Mouse (Mus musculus) layer of hippocampus, adult 11-12 months (tissue): ENCODE results near the gene Astn2.

Source experiments
- DNase-seq: peaks from one replicate; pipeline ENCODE4 v3.0.0; 2022; ENCODE audit warnings: low spot score

Astn2 gene

DNA sequence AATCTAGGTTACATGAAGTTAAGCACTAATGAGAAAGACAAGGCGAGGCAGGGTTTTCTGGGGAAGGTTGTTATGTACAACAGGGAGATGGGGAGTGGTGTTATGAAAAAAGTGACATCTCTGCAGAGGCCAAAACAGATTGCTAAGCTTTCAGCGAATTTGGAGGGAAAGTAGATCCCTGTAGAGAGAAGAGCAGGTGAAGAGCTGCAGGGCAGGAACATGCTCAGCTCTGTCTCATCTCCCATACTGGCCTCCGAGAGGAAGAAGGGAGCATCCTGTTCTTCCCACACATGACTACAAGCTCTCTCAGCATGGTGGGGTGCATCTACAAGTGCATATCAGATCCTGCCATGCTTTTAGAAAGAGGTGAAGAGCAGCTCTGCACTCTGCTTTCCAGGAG lies 245.7 kb downstream of the Astn2 start:
- DNase-seq, result no peak

DNA sequence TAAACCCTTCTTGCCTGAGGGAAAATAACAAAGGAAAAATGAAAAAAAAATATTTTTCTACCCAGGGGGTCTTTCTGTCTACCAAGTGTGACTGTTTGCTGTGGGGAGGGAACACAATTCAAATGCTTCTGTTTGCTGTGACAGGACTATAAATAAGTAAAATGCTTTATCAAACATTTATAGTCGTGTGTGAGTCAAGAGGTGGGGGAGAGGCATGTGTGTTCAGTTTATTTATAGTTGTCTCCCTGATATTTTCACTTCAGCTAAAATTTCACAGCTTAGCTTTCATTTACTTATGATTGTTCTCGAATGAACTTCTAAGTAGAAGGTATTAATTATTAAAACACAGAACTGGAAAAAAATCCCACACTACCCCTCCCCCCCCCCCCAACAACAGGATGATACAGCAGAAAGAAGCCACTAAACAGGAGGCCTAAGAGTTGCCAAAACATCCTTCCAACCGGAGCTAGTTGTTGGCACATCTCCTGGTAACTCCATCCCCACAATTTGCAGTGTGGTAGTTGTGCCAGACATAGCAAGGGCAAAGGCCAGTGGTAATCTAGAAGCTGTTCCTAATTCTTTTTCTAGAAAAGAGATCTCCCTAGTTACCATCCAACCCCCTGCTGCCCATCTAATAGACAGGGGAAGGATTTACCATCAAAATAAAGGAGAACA lies 246.8 kb downstream of the Astn2 start:
- DNase-seq, result no peak

DNA sequence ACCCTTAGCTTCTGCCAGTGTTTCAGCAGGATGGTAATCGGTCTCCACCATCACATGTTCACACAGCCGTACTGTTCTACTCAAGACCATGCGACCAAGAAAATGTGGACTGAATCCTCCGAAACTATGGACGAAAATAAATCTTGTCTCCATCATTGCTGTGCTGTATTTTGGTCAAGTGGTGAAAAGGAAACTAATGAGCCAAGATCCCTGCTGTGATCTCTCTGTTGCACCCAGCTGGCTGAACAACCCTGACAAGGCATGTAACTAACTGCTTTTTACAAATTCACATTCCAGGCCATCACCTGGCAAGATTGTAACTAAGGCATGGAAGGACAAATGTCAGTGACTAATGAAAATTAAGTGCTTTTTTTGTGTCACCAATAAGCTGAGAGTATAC lies 257.9 kb downstream of the Astn2 start:
- no peak for DNase-seq

DNA sequence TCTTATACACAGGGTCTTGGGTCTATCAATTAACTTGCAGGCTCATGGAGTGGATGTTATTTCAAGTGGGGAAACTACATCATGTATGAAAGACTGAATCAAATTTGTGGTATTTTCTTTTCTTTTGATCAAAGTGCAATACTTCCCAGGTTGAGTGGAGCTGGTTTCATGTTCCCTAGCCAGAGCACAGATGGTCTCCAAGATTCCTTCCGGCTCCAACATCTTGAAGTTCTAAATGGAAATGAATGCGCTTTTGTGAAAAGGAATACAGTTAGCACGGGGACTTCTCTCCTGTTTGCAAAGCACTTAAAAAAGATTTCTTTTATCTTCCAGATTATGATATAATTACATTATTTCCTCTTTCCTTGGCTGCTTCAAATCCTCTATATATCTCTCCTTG lies 278.2 kb downstream of the Astn2 start:
- DNase-seq, result peak; percentile 11

DNA sequence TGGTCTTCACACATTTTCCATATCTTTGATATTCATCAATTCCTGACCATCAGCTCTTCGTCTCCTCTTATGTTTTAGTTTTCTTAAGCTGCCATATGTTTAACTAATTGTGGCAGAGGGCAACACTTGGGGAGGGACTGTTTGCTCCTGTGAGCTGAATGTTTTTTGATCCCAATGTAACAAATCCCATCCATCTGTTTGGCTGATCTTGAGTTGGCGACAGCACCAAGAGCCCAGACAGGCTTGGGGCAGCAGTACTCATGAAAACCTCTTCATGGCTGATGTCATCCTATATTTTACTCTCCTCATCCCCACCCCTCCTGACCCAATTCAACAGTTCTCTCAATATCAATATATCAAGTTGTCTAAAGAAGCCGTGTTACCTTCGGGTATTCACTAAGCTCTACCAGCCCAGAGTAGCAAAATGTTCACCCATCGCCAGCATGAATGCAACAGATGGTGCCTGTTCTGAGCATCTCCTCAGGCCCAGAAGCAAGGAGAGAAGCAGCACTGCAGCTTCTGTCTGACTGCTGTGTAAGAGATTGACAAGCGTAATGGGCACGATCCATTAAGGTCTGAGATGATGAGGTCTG lies 281.5 kb downstream of the Astn2 start:
- DNase-seq, result no peak

DNA sequence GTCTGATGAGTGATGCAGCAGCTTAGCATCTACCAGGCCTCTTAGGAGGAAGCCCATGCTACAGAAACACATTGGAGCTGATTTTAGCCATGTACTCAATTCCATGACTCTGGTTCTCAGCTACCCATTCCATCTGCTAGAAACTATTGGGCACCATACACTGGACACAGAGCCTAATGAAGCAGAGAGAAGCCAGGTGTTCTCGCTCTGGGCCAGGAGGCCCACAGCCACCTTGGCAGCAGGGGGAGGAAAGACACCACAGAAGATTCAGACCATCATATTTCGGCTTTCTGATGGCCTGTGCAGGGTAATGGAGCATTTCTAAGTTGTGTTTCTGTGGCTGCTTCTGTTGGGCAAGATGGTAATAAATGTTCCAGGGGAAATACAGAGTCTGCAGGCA lies 290.2 kb downstream of the Astn2 start:
- DNase-seq, result no peak

DNA sequence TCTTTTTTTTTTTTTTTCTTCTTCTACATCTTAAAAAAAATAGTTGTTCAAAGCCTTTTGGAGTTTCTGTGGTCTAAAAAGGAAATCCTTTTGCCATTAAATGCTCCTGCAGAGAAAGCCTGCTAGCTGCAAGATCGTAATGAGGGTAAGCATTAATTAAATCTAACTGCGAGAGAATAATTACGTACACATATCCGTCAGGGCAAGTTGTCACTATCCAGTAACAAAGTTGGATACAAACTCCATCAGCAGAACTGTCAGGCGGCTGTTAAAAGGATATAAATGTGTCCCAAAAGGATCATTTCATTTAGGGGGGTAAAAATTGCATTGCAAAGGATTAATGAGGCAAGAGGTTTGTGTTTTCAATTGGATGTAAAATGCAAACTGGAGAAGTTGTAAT lies 302.4 kb downstream of the Astn2 start:
- DNase-seq, result no peak

DNA sequence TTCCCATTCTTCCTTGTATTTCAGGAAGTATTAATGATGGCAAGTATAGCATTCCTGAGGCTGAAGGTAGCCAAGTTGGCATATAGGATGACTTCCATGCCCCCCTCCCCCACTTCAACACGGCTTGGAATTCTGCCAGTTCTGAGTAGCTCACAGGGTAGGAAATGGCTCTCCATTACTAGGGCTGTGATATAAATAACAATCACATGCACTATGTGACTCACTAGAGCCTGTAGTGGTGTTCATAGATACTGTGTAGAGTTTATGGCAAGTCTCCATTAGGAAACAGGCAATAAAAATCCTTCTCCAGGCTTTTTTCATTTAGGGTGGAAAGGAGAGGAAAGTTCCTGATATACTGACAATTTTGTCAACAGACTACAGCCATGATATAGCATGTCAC lies 306.8 kb downstream of the Astn2 start:
- no peak for DNase-seq

DNA sequence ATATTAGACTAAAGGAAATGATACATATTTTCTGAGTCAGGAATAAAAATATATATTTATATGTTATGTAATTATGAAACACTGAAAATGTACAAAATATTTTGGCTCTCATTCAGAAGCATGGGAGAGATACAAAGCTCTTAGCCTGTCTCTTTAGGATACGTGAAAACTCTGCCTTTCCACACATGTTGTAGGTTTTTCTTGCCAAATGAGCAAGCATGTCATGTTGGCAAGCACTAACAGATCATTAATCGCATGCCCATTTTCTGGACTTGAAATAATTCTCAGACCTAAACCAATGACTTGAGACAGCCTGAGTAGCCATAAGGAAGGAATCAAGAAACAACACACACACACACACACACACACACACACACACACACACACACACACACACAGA lies 308.3 kb downstream of the Astn2 start:
- DNase-seq, result no peak

DNA sequence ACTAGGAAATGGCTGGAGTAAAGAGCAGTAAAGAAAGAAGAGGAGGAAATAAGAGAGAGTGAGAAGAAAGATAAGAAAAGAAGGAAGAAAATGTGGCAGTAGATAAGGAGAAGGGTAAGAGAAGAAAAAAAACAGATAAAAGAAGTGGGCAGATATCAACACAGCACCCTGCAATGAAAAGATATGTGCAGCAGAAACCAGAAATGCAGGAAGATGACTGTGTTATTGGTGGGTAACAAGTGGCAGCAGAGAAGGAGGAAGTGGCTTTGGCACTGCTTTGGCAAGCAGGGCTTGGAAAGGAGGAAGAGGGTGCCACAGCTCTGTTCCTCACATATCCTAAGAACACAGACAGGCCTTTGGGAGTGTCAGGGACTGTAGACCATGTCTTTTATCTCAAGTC lies 347.2 kb downstream of the Astn2 start:
- no peak for DNase-seq

DNA sequence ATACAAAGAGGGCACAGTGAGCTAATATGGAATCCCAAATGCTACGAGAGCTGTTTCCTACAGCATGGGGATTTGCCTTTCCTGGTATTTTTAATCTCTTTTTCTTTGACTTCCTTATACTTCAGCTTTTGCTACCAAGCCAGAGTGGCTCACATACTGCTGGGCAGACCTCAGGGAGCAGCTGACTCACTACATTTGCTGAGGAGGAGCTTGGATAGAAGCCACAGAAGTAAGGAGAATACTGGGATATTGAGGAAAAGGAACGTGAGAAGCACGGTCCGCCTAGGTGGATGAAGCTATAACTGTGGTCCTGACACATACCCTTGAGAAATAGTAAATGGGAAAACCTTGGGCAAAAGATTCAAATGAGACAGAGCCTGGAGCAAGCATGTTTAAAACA lies 348.7 kb downstream of the Astn2 start:
- no peak for DNase-seq

DNA sequence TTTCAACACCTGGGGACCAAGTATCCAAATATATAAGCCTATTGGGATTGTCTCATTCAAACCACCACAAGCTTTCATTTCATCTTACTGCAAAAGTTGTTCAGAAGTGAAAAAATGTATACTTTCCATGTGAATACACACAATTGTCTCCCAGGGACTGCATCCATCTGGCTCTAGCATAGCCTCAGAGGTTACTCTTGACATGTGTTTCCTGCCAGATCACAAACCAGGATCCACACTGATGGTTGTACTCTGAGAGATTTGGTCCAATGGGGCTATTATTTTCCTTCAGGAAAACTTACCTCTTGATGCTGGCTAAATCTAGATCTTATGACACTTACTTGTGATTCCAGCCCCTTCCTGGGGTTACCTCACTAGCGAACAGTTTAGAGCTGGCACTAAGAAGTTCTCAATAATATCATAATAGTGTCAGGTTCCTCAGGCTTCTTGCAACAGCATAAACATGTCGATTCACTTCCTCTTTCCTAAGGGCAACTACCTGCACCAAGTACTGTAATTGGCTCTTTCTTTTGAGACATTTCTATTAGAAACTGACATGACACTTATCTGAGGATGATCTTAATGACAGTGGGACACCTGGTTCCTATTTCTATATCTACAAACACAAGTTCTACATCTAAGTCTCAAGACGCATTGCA lies 361.3 kb downstream of the Astn2 start:
- DNase-seq, result no peak

DNA sequence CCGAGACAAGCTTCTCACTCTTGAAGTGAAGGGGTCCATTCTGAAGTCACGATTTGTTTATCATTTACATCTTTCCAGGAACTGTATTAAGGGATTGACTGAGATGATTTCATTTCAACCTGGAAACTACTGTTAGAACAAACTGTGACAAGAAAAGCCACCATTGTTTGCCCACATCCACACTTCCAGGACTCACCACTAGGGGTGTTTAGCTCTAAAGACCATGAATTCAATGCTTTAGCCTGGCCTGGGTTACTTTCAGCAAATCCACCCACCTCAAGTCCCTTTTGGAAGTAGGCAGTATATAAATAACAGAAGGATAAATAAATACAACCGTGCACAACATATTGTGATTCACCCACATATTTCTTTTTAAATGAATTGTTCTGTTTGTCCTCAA lies 370.6 kb downstream of the Astn2 start:
- peak; percentile 5 for DNase-seq

DNA sequence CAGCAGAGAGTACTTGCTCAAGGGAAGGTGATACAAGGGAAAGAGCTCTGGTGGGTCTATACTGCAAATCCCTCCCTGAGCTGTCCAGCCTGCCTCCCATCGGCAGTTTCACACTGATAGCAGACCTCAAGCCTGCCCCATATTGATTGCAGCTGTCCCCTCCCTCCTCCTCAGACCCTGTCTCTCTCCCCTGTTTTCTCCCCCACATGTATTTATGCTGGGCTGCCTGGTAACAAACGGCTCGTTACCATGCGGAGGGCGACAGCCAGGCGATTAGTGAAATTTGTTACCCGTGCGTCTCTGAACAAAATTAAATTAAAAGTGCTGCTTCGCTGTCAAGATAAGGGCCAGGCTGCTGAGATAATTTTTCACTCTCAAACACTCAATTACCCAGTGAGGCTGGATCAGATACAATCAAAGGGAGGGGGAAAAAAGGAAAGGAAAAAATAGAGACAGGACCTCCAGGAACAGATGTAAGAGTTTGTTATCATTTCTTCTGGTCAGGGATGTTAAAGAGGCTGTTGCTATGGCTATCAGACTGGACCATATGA lies 373.0 kb downstream of the Astn2 start:
- no peak for DNase-seq

DNA sequence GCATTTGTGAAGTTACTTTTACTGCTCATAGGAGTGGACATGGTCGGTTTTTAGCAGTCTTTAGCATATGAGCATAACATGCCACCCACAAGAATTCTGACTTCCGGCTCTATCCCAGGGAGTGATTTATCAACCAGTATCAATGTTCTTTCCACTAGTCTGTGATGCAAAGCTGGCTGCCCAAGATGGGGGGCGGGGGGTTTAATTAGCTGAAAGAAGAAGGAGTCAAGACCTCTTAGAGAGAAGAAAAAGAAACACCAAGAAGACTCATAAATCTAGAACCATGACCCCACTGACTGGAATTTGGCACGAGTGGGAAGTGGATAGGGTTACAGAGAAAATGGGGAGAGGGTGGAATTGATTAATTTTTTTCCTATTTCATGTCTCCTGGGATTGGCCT lies 374.5 kb downstream of the Astn2 start:
- DNase-seq, result no peak

DNA sequence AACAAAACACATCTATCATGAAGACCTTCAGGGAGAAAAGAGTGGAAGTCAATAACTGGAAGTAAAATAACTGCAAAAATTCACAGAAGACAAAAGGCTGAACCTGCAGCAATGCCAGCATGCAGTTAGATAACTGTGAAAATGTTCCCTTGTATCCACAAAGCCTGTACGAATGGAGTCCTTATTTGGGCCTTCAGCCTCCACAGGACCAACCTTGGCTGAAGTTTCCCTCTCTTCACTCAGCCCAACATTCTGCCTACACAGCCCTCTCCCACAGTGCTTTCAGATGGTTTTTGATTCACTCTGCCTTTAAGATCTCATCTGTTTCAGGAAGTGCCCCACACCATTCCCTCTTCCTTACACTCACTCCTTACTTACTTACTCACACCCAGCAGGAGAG lies 376.5 kb downstream of the Astn2 start:
- DNase-seq, result no peak

DNA sequence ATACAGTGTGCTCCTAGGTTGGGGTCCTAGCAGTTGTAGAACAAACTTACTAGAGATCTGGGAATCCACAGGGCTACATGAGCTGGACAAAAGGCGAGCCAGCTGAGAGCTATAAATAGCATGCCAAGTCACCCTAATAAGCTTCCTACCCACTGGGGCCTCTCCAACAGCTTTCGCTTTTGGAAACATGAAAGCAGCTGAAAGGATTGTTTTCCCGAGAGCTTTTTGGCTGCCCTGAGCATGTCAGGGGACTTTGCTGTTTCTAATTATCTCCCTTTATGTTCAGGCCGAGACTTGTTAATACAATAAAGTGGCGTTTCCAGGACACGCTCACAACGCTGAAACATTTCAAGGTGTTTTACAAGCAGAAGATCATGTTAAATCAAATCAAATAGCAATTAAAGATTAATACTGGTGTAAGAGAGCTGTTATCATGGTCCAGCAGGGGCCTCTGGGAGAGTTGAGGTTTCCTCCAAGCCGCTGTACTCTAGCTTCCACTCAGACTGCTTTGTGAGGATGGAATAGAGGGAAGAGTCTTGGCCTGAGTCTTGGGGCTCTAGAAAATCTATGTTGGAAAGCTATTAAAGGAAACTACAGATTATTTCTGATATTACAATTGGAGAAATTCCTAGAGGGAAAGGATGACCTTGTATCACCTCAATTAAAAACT lies 378.9 kb downstream of the Astn2 start:
- DNase-seq, result peak; percentile 28

DNA sequence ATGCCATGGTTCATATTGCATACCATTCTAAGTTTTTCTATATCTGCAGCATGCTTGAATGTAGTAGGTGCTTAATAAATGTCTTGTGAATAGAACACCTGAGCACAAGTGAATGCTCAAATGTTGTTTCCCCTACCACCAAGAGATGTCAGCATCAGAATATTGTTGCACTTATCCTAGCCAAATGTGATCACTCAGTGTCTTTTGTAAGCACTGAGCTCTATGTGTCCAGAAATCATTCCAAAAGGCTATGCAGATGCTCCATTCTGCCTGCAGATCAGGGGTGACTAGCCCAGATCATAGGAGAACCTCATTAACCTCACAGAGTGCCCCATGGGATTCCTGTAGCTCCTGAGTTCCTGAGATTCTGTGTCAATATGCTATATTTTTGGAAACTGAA lies 401.5 kb downstream of the Astn2 start:
- no peak for DNase-seq

DNA sequence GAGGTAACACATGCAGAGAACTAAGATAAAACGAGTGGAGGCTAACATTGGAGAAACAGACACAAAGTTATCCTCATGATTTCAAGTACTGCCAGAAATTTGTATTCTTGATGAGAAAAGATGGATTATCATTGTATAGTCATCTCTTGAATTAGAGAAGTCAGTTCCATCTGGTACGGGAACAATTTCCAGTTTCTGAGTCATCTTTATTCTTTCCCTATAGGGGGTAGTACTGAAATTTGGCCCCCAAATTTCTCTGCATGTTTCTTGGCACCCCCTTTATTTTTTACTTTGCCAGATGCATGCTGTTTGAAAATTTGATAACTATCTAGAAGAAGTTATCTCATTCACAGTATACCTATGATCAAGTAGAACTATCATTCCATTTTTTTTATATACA lies 420.8 kb downstream of the Astn2 start:
- DNase-seq, result no peak

DNA sequence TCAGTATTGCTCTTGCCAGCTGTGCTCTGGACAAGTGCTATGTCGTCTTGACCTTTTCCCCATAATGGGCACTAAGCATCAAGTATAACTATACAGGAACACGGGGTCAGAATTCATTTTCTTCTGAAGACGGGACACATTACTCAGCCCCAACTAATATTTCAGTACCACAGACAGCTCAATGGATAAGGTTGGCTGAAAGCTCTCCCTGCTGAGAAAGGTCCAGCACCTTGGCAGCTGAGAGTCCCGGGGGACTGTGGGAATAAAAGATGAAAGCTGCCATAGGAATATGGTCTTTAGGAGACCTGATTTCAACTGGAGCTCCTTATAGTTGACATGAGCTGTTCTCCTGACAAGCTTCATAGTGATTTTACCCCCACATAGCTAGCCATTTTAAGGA lies 421.5 kb downstream of the Astn2 start:
- no peak for DNase-seq

DNA sequence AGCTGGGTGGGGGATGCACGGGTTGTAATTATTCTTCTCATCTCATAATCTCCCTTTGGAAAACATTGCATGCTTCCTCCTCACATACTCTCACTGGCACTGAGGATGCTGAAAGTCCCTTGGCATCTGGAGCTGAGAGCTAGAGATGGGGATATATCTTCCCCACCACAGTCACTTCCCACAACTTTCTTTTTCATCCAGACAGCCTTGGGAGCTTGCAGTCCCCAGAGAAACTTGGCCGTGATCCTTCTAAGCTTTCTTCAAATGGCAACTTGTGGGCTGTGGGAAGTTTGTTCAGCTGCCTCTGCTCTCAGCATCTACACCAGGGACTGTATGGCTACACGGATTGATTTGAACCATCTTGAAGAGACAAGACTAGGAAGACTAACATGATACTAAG lies 428.2 kb downstream of the Astn2 start:
- peak; percentile 36 for DNase-seq

DNA sequence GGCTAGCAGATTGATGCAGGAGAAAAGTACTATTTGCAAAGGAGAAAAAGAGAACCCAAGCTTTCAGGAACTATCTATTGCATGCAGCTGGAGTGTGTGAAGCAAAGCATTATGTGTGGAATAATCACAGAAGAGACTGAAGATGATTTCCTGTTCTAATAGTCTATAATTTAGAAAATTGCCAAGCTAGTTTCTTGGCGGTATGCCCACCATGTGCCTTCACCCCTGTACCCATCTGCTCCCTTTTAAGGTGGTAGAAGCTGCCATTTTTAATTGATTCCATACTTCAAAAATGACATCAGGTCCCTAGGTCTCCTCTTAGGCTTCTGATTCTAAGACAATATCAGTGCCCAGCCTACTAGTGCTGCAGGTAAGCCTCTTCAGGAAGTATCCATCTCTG lies 432.0 kb downstream of the Astn2 start:
- DNase-seq, result no peak

DNA sequence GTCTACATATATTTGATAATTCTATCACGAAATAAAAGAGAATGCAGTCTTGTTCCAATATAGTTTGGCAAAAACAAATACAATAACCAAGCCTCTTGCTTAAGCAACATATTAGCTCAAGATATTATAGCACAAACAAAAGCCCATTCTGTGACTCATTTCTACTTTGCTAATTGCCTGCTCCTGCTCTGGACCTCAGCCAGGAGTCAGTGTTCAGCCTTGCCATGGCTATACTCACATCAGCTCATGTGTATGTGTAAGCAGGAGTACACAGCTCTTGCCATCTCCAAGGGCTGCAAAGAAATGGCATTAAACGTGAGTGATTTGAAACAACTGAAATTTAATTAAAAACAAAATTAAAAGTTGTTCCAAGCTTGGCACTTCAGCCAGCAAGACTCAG lies 435.1 kb downstream of the Astn2 start:
- no peak for DNase-seq
